Mouse (Mus musculus): Measurements from ENCODE around the gene Camk2n1.

DNA sequence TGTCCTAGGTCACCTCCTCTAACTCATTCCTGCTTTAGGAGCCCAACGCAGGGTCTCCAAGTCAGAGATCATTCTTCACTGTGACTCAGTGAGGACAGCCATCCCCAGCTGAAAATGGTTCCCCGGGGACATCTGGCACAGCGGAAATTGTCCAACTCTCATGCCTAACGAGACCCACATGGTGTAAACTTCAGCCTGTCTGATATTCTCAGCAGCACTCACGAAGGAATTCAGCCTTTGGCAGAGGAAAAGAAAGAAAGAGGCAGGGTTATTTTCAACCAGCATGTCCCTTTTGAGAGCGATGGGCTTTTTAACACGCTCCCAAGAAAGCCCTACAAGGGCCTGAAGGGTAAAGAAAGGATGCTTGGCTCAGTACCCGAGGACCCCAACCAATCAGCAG is 22.8 kb upstream of the Camk2n1 start:
- TF ChIP-seq CTCF (IDR thresholded peaks at IDR 0.05; ENCODE audit: low read depth, low read length) (no peak), EP300 (IDR thresholded peaks at IDR 0.05; ENCODE audit: insufficient read depth, low read depth, low read length) (no peak), POLR2A (IDR thresholded peaks at IDR 0.05; ENCODE audit: insufficient read depth, low read length) (no peak)
